Comparison of ENCODE assay signal across 9 mouse cellular contexts in the genomic region with DNA sequence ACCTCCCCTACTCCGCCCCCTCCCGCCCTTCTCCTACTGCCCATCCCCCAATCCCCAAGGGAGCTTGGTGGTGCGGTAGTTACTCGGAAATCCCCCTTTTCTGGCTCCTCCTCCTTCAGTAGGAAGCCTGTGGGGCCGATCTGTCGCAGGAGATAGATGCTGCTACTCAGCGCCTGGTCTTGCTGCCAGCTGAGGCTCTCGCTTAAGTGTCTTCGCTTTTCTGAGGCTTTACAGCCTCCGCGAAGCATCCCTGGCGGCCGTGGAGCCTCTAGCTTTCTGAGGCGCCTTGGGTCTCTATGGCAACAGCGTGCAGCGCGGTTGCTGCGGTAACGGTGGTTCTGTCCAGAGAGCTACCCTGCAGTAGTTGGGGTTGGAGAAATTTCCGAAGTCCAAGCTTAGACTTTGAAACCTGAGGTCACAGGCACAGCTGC. TPM values are rescaled to one million over a fixed set of nuclear protein-coding genes. Genes with fewer than 3 reads are reported as not detected.
A peak's percentile ranks its signal among the peaks of the same experiment; 100 is the strongest.
DNase-seq lines count a peak whose midpoint lies in the region; ATAC-seq lines count a peak whose summit lies in the region.
"Had no signal": no experiment of that assay in that cellular context is flagged by ENCODE, and none has a peak within 500 bp of the region (broad histone marks: within the 10 kb centered on the region; RNA-seq: fewer than 3 reads in every experiment).

A gene (minus strand): TSS at position 298 of the 431 bp plus-strand sequence.

- DNase-seq in NIH3T3 (ENCODE audit: low read depth): peak; percentile 18
- peak; percentile 49 for DNase-seq in cerebellum, adult 11-12 months
- peak; percentile 86 for DNase-seq in hindbrain, embryonic 14.5 days (ENCODE audit: low spot score)
- peak; percentile 86 to 88 for DNase-seq in layer of hippocampus, postnatal 14 days (ENCODE audit: low spot score in 2 of 2)
- DNase-seq in retina, postnatal 7 days (ENCODE audit: low read depth, low spot score): peak; percentile 24

- no peaks in the 10 kb centered on the region for H3K36me3 ChIP-seq in forebrain, embryonic 15.5 days
- H3K36me3 ChIP-seq in hindbrain, embryonic 14.5 days (replicated peaks; ENCODE audit: control insufficient read depth, insufficient read depth): no peaks in the 10 kb centered on the region
- no peaks in the 10 kb centered on the region for H3K36me3 ChIP-seq in macrophage (ENCODE audit: inconsistent target)

- H3K4me1 ChIP-seq in forebrain, embryonic 15.5 days: peaks cover 12% of the 10 kb centered on the region
- H3K4me1 ChIP-seq in hindbrain, embryonic 14.5 days (replicated peaks; ENCODE audit: control insufficient read depth, insufficient read depth, low read length): no peaks in the 10 kb centered on the region

- under 1% methylated on average over 20 of the region's 20 CpGs for WGBS in forebrain, embryonic 15.5 days
- WGBS in hindbrain, embryonic 14.5 days: 2% methylated on average over 20 of the region's 20 CpGs
- 3% methylated on average over 18 of the region's 20 CpGs for WGBS in macrophage (ENCODE audit: missing documents)

- no peaks in the 10 kb centered on the region for H3K79me2 ChIP-seq in macrophage (ENCODE audit: inconsistent target)

- peak within 1 kb of the TSS; percentile 7; the same call in 1 of the 2 replicates for H3K9ac ChIP-seq in forebrain, embryonic 15.5 days (replicated peaks)
- H3K9ac ChIP-seq in hindbrain, embryonic 14.5 days: peak within 1 kb of the TSS; percentile 37; the same call in 1 of the 2 replicates
- H3K9ac ChIP-seq: liver, embryonic 14.5 days had no signal

- peak within 1 kb of the TSS; percentile 51 for H3K4me2 ChIP-seq in forebrain, embryonic 15.5 days (replicated peaks)
- H3K4me2 ChIP-seq in hindbrain, embryonic 14.5 days (replicated peaks): peak within 1 kb of the TSS; percentile 51

- no peaks in the 10 kb centered on the region for H3K9me3 ChIP-seq in forebrain, embryonic 15.5 days
- no peaks in the 10 kb centered on the region for H3K9me3 ChIP-seq in hindbrain, embryonic 14.5 days (ENCODE audit: control insufficient read depth, low read length)

- ATAC-seq in forebrain, embryonic 15.5 days (replicated peaks): peak; percentile 99
- peak; percentile 97 for ATAC-seq in hindbrain, embryonic 14.5 days (ENCODE audit: low FRiP score)
- ATAC-seq in erythroblast, adult 5-6 weeks (replicated peaks; ENCODE audit: low FRiP score, poor library complexity, severe bottlenecking): no peak

- H3K27me3 ChIP-seq in forebrain, embryonic 15.5 days: no peaks in the 10 kb centered on the region
- no peaks in the 10 kb centered on the region for H3K27me3 ChIP-seq in hindbrain, embryonic 14.5 days (ENCODE audit: control insufficient read depth, insufficient read depth, low read length)

- peak within 1 kb of the TSS; percentile 29 for H3K27ac ChIP-seq in forebrain, embryonic 15.5 days (replicated peaks)
- H3K27ac ChIP-seq in hindbrain, embryonic 14.5 days: no peak within 1 kb of the TSS
- no peak within 1 kb of the TSS for H3K27ac ChIP-seq in macrophage
- H3K27ac ChIP-seq: liver, embryonic 14.5 days had no signal

- H3K4me3 ChIP-seq in forebrain, embryonic 15.5 days: peak within 1 kb of the TSS; percentile 38
- peak within 1 kb of the TSS; percentile 24 for H3K4me3 ChIP-seq in hindbrain, embryonic 14.5 days (replicated peaks; ENCODE audit: low read length)
- peak within 1 kb of the TSS; percentile 1; the same call in 1 of the 2 replicates for H3K4me3 ChIP-seq in macrophage (ENCODE audit: inconsistent target)

RNA-seq across cellular contexts. Expression of the gene that starts here (rescaled TPM):
- polyA plus RNA-seq in forebrain, embryonic 15.5 days (2015; fragmentation: Nextera tagmentation; extraction: Ambion mirVana): 0.10 TPM in 1 of 2 replicates, not detected in the other
- not detected in 2 replicates for polyA plus RNA-seq in hindbrain, embryonic 14.5 days (2014; fragmentation: Nextera tagmentation; extraction: Ambion mirVana)
- total RNA-seq in layer of hippocampus, postnatal 14 days (2021): not detected
- total RNA-seq in macrophage (2018; cell fraction: chromatin; rRNA removed): not detected
- not detected for total RNA-seq in macrophage (2018; cell fraction: cytosol; rRNA removed)
- total RNA-seq in macrophage (2018; cell fraction: nucleus; rRNA removed): under 1 TPM in 5 of 26 experiments, not detected in 21; 0.18 to 0.47 (median 0.39) TPM
- not detected in 3 replicates for polyA plus RNA-seq in macrophage (2018)
- total RNA-seq in erythroblast, adult 5-6 weeks (2015; ENCODE audit: low replicate concordance): not detected in 2 replicates
- not detected in 2 replicates for total RNA-seq in erythroblast, adult 5-6 weeks (2017; ENCODE audit: low replicate concordance)
- polyA plus RNA-seq: liver, embryonic 14.5 days had no signal

Comparison
In these comparisons a context has a peak if more than half of its experiments do, and no peak if none do; other contexts are left out.
1. Peak in ATAC-seq, H3K4me3 ChIP-seq, H3K27ac ChIP-seq, H3K9ac ChIP-seq and H3K4me2 ChIP-seq in forebrain, embryonic 15.5 days; RNA of the gene not detected or under 1 TPM.
2. Peak in DNase-seq, ATAC-seq, H3K4me3 ChIP-seq, H3K9ac ChIP-seq and H3K4me2 ChIP-seq in hindbrain, embryonic 14.5 days; RNA of the gene not detected or under 1 TPM.
3. Peak in DNase-seq in layer of hippocampus, postnatal 14 days; RNA of the gene not detected or under 1 TPM.
4. DNase-seq: peak in every context shown above with its lines; median percentile 87 in layer of hippocampus, postnatal 14 days; 86 in hindbrain, embryonic 14.5 days; 49 in cerebellum, adult 11-12 months; 24 in retina, postnatal 7 days; 18 in NIH3T3.